Mouse (Mus musculus): ENCODE data around the gene Camta1.

Camta1 gene

GRCm38 (mm10) chr4:151779962-151780459 is 81.7 kb downstream of the Camta1 start:
- no peak for DNase-seq (ENCODE audit: low read depth, low spot score)

- DNase-seq (ENCODE audit: low read depth, low spot score): no peak
These were observed 83.2 kb downstream of the Camta1 start for GRCm38 (mm10) chr4:151778511-151778910.

- DNase-seq (ENCODE audit: low read depth, low spot score): no peak
These were observed 84.2 kb downstream of the Camta1 start for GRCm38 (mm10) chr4:151777451-151777850.

GRCm38 (mm10) chr4:151775441-151775840 is 86.2 kb downstream of the Camta1 start:
- no peak for DNase-seq (ENCODE audit: low read depth, low spot score)

- DNase-seq (ENCODE audit: low read depth, low spot score): no peak
These were observed 88.0 kb downstream of the Camta1 start for GRCm38 (mm10) chr4:151773651-151774050.

- DNase-seq (ENCODE audit: low read depth, low spot score): no peak
These were observed 88.7 kb downstream of the Camta1 start for GRCm38 (mm10) chr4:151773007-151773406.

GRCm38 (mm10) chr4:151770697-151771096 is 91.0 kb downstream of the Camta1 start:
- DNase-seq (ENCODE audit: low read depth, low spot score): no peak

- no peak for DNase-seq (ENCODE audit: low read depth, low spot score)
These were observed 93.9 kb downstream of the Camta1 start for GRCm38 (mm10) chr4:151767786-151768185.

- no peak for DNase-seq (ENCODE audit: low read depth, low spot score)
These were observed 94.3 kb downstream of the Camta1 start for GRCm38 (mm10) chr4:151767361-151767760.

- DNase-seq (ENCODE audit: low read depth, low spot score): no peak
These were observed 96.3 kb downstream of the Camta1 start for GRCm38 (mm10) chr4:151765376-151765775.

GRCm38 (mm10) chr4:151763928-151764327 is 97.7 kb downstream of the Camta1 start:
- DNase-seq (ENCODE audit: low read depth, low spot score): no peak

- no peak for DNase-seq (ENCODE audit: low read depth, low spot score)
These were observed 102.6 kb downstream of the Camta1 start for GRCm38 (mm10) chr4:151759095-151759494.

GRCm38 (mm10) chr4:151758337-151758736 is 103.3 kb downstream of the Camta1 start:
- DNase-seq (ENCODE audit: low read depth, low spot score): no peak

GRCm38 (mm10) chr4:151757261-151757660 is 104.4 kb downstream of the Camta1 start:
- no peak for DNase-seq (ENCODE audit: low read depth, low spot score)

GRCm38 (mm10) chr4:151756400-151756799 is 105.3 kb downstream of the Camta1 start:
- DNase-seq (ENCODE audit: low read depth, low spot score): no peak

GRCm38 (mm10) chr4:151753231-151753630 is 108.4 kb downstream of the Camta1 start:
- DNase-seq (ENCODE audit: low read depth, low spot score): no peak

GRCm38 (mm10) chr4:151752551-151752950 is 109.1 kb downstream of the Camta1 start:
- DNase-seq (ENCODE audit: low read depth, low spot score): no peak

GRCm38 (mm10) chr4:151751270-151751945 is 110.3 kb downstream of the Camta1 start:
- DNase-seq (ENCODE audit: low read depth, low spot score): no peak

- DNase-seq (ENCODE audit: low read depth, low spot score): no peak
These were observed 114.0 kb downstream of the Camta1 start for GRCm38 (mm10) chr4:151747723-151748122.

GRCm38 (mm10) chr4:151746002-151746606 is 115.6 kb downstream of the Camta1 start:
- no peak for DNase-seq (ENCODE audit: low read depth, low spot score)

GRCm38 (mm10) chr4:151741249-151742137 is 120.2 kb downstream of the Camta1 start:
- DNase-seq (ENCODE audit: low read depth, low spot score): no peak

GRCm38 (mm10) chr4:151739348-151739956 is 122.2 kb downstream of the Camta1 start:
- no peak for DNase-seq (ENCODE audit: low read depth, low spot score)
